Mouse (Mus musculus) small intestine, adult 2 months (tissue): ENCODE results near the gene Serpinc1.

ENCODE experiments used
- CTCF ChIP-seq: fragments of 200-500 bp; IDR thresholded peaks from 2 replicates; pipeline ENCODE4 v1.5.1; 2012; ENCODE audit warnings: low read depth, mild to moderate bottlenecking, control low read depth, inconsistent platforms, low read length, moderate library complexity, mixed read lengths; ENCODE audit not compliant: insufficient replicate concordance, insufficient read length; ENCODE audit errors: extremely low read depth
- POLR2A ChIP-seq: fragments of 200-500 bp; IDR thresholded peaks from 2 replicates; pipeline ENCODE4 v1.6.1; 2012; ENCODE audit warnings: low read depth, mild to moderate bottlenecking, control low read depth, inconsistent platforms, low read length, moderate library complexity

DNA sequence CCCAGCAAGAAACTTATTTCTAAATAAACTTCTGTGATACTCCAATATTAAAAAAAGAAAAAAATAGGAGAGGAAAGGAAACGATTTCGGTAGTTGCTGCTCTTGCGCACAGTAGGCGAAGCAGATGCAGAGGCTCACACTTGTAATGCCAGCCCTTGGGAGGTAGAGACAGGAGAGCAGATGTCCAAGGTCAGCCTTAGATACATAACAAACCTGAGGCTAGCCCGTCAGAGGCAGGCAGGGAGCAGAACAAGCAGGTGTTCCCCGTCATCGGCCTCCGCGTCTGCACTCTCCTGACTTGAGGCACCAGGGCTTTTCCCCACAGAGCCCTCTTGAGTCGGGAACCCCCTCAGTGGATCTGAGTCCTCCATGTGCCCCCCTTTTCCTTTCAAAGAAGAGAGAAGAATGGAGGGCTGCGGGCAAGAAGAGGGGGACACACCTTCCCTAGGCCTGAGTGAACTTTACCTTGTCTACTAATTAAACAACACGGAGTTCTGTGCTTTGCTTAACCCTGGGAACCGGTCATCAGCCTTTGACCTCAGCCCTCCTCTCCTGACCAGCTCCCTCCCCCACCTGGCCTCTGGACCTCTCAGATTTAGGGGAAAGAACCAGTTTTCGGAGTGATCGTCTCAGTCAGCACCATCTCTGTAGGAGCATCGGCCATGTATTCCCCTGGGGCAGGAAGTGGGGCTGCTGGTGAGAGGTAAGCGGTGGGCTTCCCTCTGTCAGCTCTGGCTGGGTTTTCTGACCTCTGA, 8.7 kb downstream of the Serpinc1 start:
- TF ChIP-seq CTCF (no peak), POLR2A (no peak)
